21 mouse cellular contexts compared by ENCODE assay signal in the genomic region with DNA sequence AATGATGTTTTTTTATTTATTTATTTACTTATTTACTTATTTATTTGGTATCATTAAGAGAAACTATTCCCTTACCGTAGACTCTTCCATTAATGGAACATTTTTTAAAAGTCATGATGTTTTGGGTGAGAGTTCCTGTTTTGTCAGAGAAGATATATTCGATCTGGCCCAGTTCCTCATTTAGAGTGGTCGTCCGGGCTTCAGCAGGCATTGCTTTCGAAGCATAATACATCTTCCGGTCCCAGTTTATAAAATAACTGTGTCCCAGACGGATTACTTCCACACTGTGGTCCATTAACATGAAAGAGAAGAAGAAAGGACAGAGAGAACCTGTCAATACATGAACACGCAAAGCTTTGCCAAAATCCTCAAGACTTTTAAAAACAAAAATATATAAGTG.
"Had no signal": no experiment of that assay in that cellular context is flagged by ENCODE, and none has a peak within 500 bp of the region (broad histone marks: within the 10 kb centered on the region; RNA-seq: fewer than 3 reads in every experiment).

No protein-coding gene starts in this region.

- H3K4me1 ChIP-seq: limb, embryonic 12.5 days; limb, embryonic 15.5 days; midbrain, embryonic 10.5 days; midbrain, embryonic 13.5 days had no signal

- H3K9ac ChIP-seq: limb, embryonic 12.5 days; limb, embryonic 15.5 days; liver, embryonic 14.5 days; liver, postnatal 0 days; lung, embryonic 14.5 days; midbrain, embryonic 13.5 days had no signal

- DNase-seq: kidney, adult 11 months; kidney, adult 8-10 months; kidney, postnatal 25 days; layer of hippocampus, adult 9-11 months; left cerebral cortex, postnatal 4 days; liver, postnatal 0 days; lung, embryonic 14.5 days; thymus, adult 18-20 months; thymus, postnatal 36 days had no signal

- H3K9me3 ChIP-seq: limb, embryonic 12.5 days; limb, embryonic 15.5 days; megakaryocyte, embryonic 14.5 days; midbrain, embryonic 10.5 days; midbrain, embryonic 13.5 days had no signal

- ATAC-seq: liver, postnatal 0 days; lung, postnatal 0 days; midbrain, embryonic 13.5 days; midbrain, embryonic 16.5 days had no signal

- H3K27ac ChIP-seq: kidney, postnatal 0 days; layer of hippocampus, adult 2 months; left cerebral cortex, adult 2 months; limb, embryonic 12.5 days; limb, embryonic 15.5 days; liver, embryonic 14.5 days; midbrain, embryonic 10.5 days; midbrain, embryonic 13.5 days had no signal

- H3K27me3 ChIP-seq: limb, embryonic 12.5 days; limb, embryonic 15.5 days; megakaryocyte, embryonic 14.5 days; midbrain, embryonic 13.5 days had no signal

- H3K4me3 ChIP-seq: layer of hippocampus, adult 2 months; left cerebral cortex, adult 2 months; limb, embryonic 12.5 days; limb, embryonic 15.5 days; megakaryocyte, embryonic 14.5 days; midbrain, embryonic 10.5 days; midbrain, embryonic 13.5 days had no signal

- H3K36me3 ChIP-seq: limb, embryonic 12.5 days; limb, embryonic 15.5 days; midbrain, embryonic 10.5 days; midbrain, embryonic 13.5 days had no signal

- H3K4me2 ChIP-seq: limb, embryonic 12.5 days; limb, embryonic 15.5 days; liver, embryonic 11.5 days; lung, embryonic 14.5 days; midbrain, embryonic 13.5 days had no signal
